Mouse (Mus musculus) spleen, embryonic (tissue): Measurements from ENCODE around the gene Becn1.

Experiments used
- CTCF ChIA-PET: fragments of 350-600 bp; sonication (Branson Sonifier 250); formaldehyde crosslinking; loops from one replicate; lab custom pipeline; 2022; lab: Charles Lee

Becn1 gene

GRCm38 (mm10) chr11:101245855-101246701 is 56.0 kb downstream of the Becn1 start, which contains the start of gene Ramp2:
Gene Ramp2 (plus strand): TSS chr11:101246028.
- CTCF ChIA-PET: no interaction called here

GRCm38 (mm10) chr11:101245071-101245470 is 57.0 kb downstream of the Becn1 start:
- CTCF ChIA-PET: no interaction called here

- CTCF ChIA-PET: interaction anchor here (0.6 to 0.7 kb wide), 2 partner anchors 69 to 217 kb away, joined by 3 to 4 read pairs; no protein-coding TSS in a partner anchor
Measured at GRCm38 (mm10) chr11:101238071-101238647, 63.9 kb downstream of the Becn1 start.

- CTCF ChIA-PET: no interaction called here
Measured at GRCm38 (mm10) chr11:101236782-101237181, 65.3 kb downstream of the Becn1 start.
